Mouse (Mus musculus): ENCODE results near the gene Il15ra. TPM values are rescaled to one million over a fixed set of nuclear protein-coding genes. Genes with fewer than 3 reads are reported as not detected.

Il15ra gene
- polyA plus RNA-seq, 1 experiment from 2014 or later, result 2.3 TPM

GRCm38 (mm10) chr2:11766485-11767160 lies 61.5 kb downstream of the Il15ra start:
- WGBS, result 79% methylated on average over 5 of the region's 5 CpGs
- Histone ChIP-seq H3K4me3 (replicated peaks) (no peak overlapping the region), H3K4me2 (no peak overlapping the region), H3K4me1 (no peaks in the 10 kb centered on the region), H3K27ac (no peak overlapping the region), H3K27me3 (replicated peaks) (no peaks in the 10 kb centered on the region), H3K9ac (no peak overlapping the region), H3K36me3 (peaks cover 54% of the 10 kb centered on the region), H3K9me3 (no peaks in the 10 kb centered on the region)
- no peak for ATAC-seq (ENCODE audit: insufficient read depth, low FRiP score, low read depth)

GRCm38 (mm10) chr2:11767161-11767545 lies 62.1 kb downstream of the Il15ra start:
- Histone ChIP-seq H3K27ac (no peak overlapping the region), H3K4me1 (no peaks in the 10 kb centered on the region), H3K9me3 (no peaks in the 10 kb centered on the region), H3K9ac (no peak overlapping the region), H3K4me3 (replicated peaks) (no peak overlapping the region), H3K36me3 (peaks cover 48% of the 10 kb centered on the region), H3K4me2 (no peak overlapping the region), H3K27me3 (replicated peaks) (no peaks in the 10 kb centered on the region)
- no peak for ATAC-seq (ENCODE audit: insufficient read depth, low FRiP score, low read depth)
- WGBS, result 88% methylated on average over 10 of the region's 10 CpGs

GRCm38 (mm10) chr2:11771701-11772100 lies 66.6 kb downstream of the Il15ra start:
- ATAC-seq (ENCODE audit: insufficient read depth, low FRiP score, low read depth), result no peak
- peaks cover 3% of the 10 kb centered on the region; the same call in 1 of the 2 replicates for H3K4me1 ChIP-seq
- H3K27ac ChIP-seq, result no peak overlapping the region
- 84% methylated on average over 4 of the region's 4 CpGs for WGBS
- H3K9me3 ChIP-seq, result no peaks in the 10 kb centered on the region
- H3K27me3 ChIP-seq (replicated peaks), result no peaks in the 10 kb centered on the region
- H3K4me3 ChIP-seq (replicated peaks), result no peak overlapping the region
- H3K36me3 ChIP-seq, result peaks cover 21% of the 10 kb centered on the region
- no peak overlapping the region for H3K9ac ChIP-seq
- H3K4me2 ChIP-seq, result no peak overlapping the region

GRCm38 (mm10) chr2:11772401-11772800 lies 67.3 kb downstream of the Il15ra start:
- no peak for ATAC-seq (ENCODE audit: insufficient read depth, low FRiP score, low read depth)
- Histone ChIP-seq H3K9me3 (no peaks in the 10 kb centered on the region), H3K4me2 (no peak overlapping the region), H3K27me3 (replicated peaks) (no peaks in the 10 kb centered on the region), H3K4me1 (peaks cover 3% of the 10 kb centered on the region; the same call in 1 of the 2 replicates), H3K4me3 (replicated peaks) (no peak overlapping the region), H3K36me3 (peaks cover 14% of the 10 kb centered on the region; the same call in 1 of the 2 replicates), H3K9ac (no peak overlapping the region), H3K27ac (no peak overlapping the region)
- WGBS, result 86% methylated on average over 4 of the region's 4 CpGs

GRCm38 (mm10) chr2:11774426-11774825 lies 69.3 kb downstream of the Il15ra start:
- H3K9me3 ChIP-seq, result no peaks in the 10 kb centered on the region
- H3K4me3 ChIP-seq (replicated peaks), result no peak overlapping the region
- H3K9ac ChIP-seq, result no peak overlapping the region
- H3K4me1 ChIP-seq, result peaks cover 10% of the 10 kb centered on the region
- no peak overlapping the region for H3K4me2 ChIP-seq
- H3K27ac ChIP-seq, result no peak overlapping the region
- 86% methylated on average over 10 of the region's 10 CpGs for WGBS
- no peak for ATAC-seq (ENCODE audit: insufficient read depth, low FRiP score, low read depth)
- H3K36me3 ChIP-seq, result peaks cover 3% of the 10 kb centered on the region; the same call in 1 of the 2 replicates
- H3K27me3 ChIP-seq (replicated peaks), result no peaks in the 10 kb centered on the region

- ATAC-seq (ENCODE audit: insufficient read depth, low FRiP score, low read depth), result no peak
- Histone ChIP-seq H3K4me1 (peaks cover 16% of the 10 kb centered on the region), H3K4me3 (replicated peaks) (no peak overlapping the region), H3K36me3 (no peaks in the 10 kb centered on the region), H3K27ac (no peak overlapping the region), H3K9ac (no peak overlapping the region), H3K9me3 (no peaks in the 10 kb centered on the region), H3K27me3 (replicated peaks) (no peaks in the 10 kb centered on the region), H3K4me2 (no peak overlapping the region)
- 80% methylated on average over 5 of the region's 5 CpGs for WGBS
Measured at GRCm38 (mm10) chr2:11775121-11775520, 70.0 kb downstream of the Il15ra start.

- Histone ChIP-seq H3K27ac (no peak overlapping the region), H3K36me3 (no peaks in the 10 kb centered on the region), H3K4me1 (peaks cover 18% of the 10 kb centered on the region), H3K4me2 (peak overlapping the region; percentile 67), H3K27me3 (replicated peaks) (no peaks in the 10 kb centered on the region), H3K9ac (peak overlapping the region; percentile 70; the same call in 1 of the 2 replicates), H3K4me3 (replicated peaks) (peak overlapping the region; percentile 73), H3K9me3 (no peaks in the 10 kb centered on the region)
- 41% methylated on average over 8 of the region's 8 CpGs for WGBS
- no peak for ATAC-seq (ENCODE audit: insufficient read depth, low FRiP score, low read depth)
Measured at GRCm38 (mm10) chr2:11776415-11776814, 71.3 kb downstream of the Il15ra start.

- Histone ChIP-seq H3K9ac (peak within 1 kb of the TSS; percentile 77), H3K4me3 (replicated peaks) (peak within 1 kb of the TSS; percentile 73), H3K4me1 (peaks cover 18% of the 10 kb centered on the region), H3K36me3 (peaks cover 10% of the 10 kb centered on the region), H3K27ac (peak within 1 kb of the TSS; percentile 99), H3K27me3 (replicated peaks) (no peaks in the 10 kb centered on the region), H3K9me3 (no peaks in the 10 kb centered on the region), H3K4me2 (peak within 1 kb of the TSS; percentile 91)
- ATAC-seq (ENCODE audit: insufficient read depth, low FRiP score, low read depth), result peak; percentile 97
- WGBS, result under 1% methylated on average over 72 of the region's 73 CpGs
Measured at GRCm38 (mm10) chr2:11777091-11778068, 72.3 kb downstream of the Il15ra start, which contains the start of the genes Fbh1 and Ankrd16. Gene Fbh1, minus strand, starts transcription at chr2:11777582. Gene Ankrd16, plus strand, starts transcription at chr2:11777876.

- peaks cover 18% of the 10 kb centered on the region for H3K4me1 ChIP-seq
- no peaks in the 10 kb centered on the region for H3K9me3 ChIP-seq
- no peaks in the 10 kb centered on the region for H3K27me3 ChIP-seq (replicated peaks)
- peak; percentile 83 for ATAC-seq (ENCODE audit: insufficient read depth, low FRiP score, low read depth)
- H3K4me2 ChIP-seq, result peak overlapping the region; percentile 91
- H3K4me3 ChIP-seq (replicated peaks), result peak overlapping the region; percentile 73
- H3K27ac ChIP-seq, result peak overlapping the region; percentile 99
- H3K9ac ChIP-seq, result peak overlapping the region; percentile 77
- under 1% methylated on average over 43 of the region's 43 CpGs for WGBS
- H3K36me3 ChIP-seq, result peaks cover 18% of the 10 kb centered on the region
Measured at GRCm38 (mm10) chr2:11778087-11778823, 73.2 kb downstream of the Il15ra start.

Measured in stomach, embryonic 15.5 days (tissue).